Comparison of ENCODE assay signal across 8 mouse cellular contexts in the genomic region with DNA sequence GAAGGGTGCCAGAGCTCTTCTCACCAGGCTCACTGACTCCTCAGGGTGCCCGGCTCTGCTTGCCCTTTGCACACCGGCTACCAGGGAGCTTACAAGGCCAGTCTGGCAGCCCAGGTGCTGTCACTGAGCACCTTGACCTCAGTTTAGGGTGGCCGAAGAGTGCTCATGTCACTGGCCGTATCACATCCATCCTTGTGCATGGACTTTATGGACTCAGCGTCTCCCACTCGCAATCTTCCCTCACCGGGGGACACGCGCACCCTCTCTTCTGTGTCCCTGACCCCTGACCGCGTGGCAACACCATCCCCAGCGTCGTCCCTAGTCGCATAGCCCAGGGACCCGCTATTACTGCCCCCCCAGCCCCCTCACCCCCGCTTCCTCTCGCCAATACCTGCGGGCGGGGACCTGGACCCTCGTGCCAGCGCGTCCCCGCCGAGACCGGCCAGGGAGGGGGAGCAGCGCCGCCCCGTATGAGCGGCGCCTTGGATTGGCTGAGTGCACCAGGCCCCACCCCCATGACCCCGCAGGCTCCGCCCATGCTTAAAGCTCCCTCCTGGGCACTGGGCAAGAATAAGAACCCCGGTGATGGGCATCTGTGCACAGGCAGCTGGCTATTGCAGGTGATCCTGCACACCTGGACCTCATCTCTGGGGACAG. TPM values are rescaled to one million over a fixed set of nuclear protein-coding genes. Genes with fewer than 3 reads are reported as not detected.
DNase-seq lines count a peak whose midpoint lies in the region; ATAC-seq and TF ChIP-seq lines count a peak whose summit lies in the region.

No protein-coding gene starts in this region.

- H3K27me3 ChIP-seq in embryonic facial prominence, embryonic 13.5 days, result peaks cover 5% of the 10 kb centered on the region
- H3K27me3 ChIP-seq in heart, embryonic 13.5 days (replicated peaks), result peaks cover 57% of the 10 kb centered on the region
- peaks cover 4% of the 10 kb centered on the region; the same call in 1 of the 2 replicates for H3K27me3 ChIP-seq in kidney, postnatal 0 days (ENCODE audit: insufficient read depth, low read length)
- H3K27me3 ChIP-seq in liver, embryonic 16.5 days (ENCODE audit: control insufficient read depth, insufficient read depth, low read depth, low read length), result peaks cover 21% of the 10 kb centered on the region
- 0 out of 2 replicates have a peak, but pooled peaks cover 5% of the 10 kb centered on the region for H3K27me3 ChIP-seq in neural tube, embryonic 13.5 days

- WGBS in embryonic facial prominence, embryonic 13.5 days, result 8% methylated on average over 33 of the region's 33 CpGs
- 6% methylated on average over 32 of the region's 33 CpGs for WGBS in heart, embryonic 13.5 days
- WGBS in kidney, postnatal 0 days, result 5% methylated on average over 31 of the region's 33 CpGs
- WGBS in liver, embryonic 16.5 days (ENCODE audit: insufficient replicate concordance), result 7% methylated on average over 33 of the region's 33 CpGs
- 6% methylated on average over 33 of the region's 33 CpGs for WGBS in neural tube, embryonic 13.5 days

- peak; percentile 46 to 50 for DNase-seq in B cell, adult 2 months
- DNase-seq in adrenal gland, adult 18-20 months (ENCODE audit: low spot score in 2 of 2), result peak; percentile 69 to 76
- DNase-seq in kidney, postnatal 0 days (ENCODE audit: low spot score), result peak; percentile 66

- peak overlapping the region; percentile 78 for H3K9ac ChIP-seq in embryonic facial prominence, embryonic 13.5 days
- peak overlapping the region; percentile 77 for H3K9ac ChIP-seq in heart, embryonic 13.5 days
- peak overlapping the region; percentile 49; the same call in 1 of the 2 replicates for H3K9ac ChIP-seq in kidney, postnatal 0 days (ENCODE audit: low read depth, low read length)
- H3K9ac ChIP-seq in liver, embryonic 16.5 days (ENCODE audit: low read depth, low read length), result peak overlapping the region; percentile 21; the same call in 1 of the 2 replicates
- H3K9ac ChIP-seq in neural tube, embryonic 13.5 days, result peak overlapping the region; percentile 65

- no peak for TF ChIP-seq CTCF in kidney, postnatal 0 days (IDR thresholded peaks at IDR 0.05; ENCODE audit: low read depth)

- peak overlapping the region; percentile 89 for H3K4me2 ChIP-seq in embryonic facial prominence, embryonic 13.5 days
- peak overlapping the region; percentile 88 for H3K4me2 ChIP-seq in heart, embryonic 13.5 days
- H3K4me2 ChIP-seq in kidney, postnatal 0 days (ENCODE audit: low read length), result peak overlapping the region; percentile 84
- peak overlapping the region; percentile 76 for H3K4me2 ChIP-seq in liver, embryonic 16.5 days (ENCODE audit: low read depth, low read length)
- peak overlapping the region; percentile 69 for H3K4me2 ChIP-seq in neural tube, embryonic 13.5 days

- H3K4me3 ChIP-seq in embryonic facial prominence, embryonic 13.5 days, result peak overlapping the region; percentile 56
- peak overlapping the region; percentile 58 for H3K4me3 ChIP-seq in heart, embryonic 13.5 days
- H3K4me3 ChIP-seq in kidney, postnatal 0 days (replicated peaks; ENCODE audit: low read depth, low read length), result peak overlapping the region; percentile 43
- H3K4me3 ChIP-seq in liver, embryonic 16.5 days (ENCODE audit: low read depth, low read length), result peak overlapping the region; percentile 53
- peak overlapping the region; percentile 47 for H3K4me3 ChIP-seq in neural tube, embryonic 13.5 days

- H3K4me1 ChIP-seq in embryonic facial prominence, embryonic 13.5 days, result peaks cover 22% of the 10 kb centered on the region
- peaks cover 10% of the 10 kb centered on the region for H3K4me1 ChIP-seq in heart, embryonic 13.5 days
- H3K4me1 ChIP-seq in kidney, postnatal 0 days (replicated peaks; ENCODE audit: insufficient read depth, low read length), result peaks cover 11% of the 10 kb centered on the region; the same call in 1 of the 2 replicates
- peaks cover 20% of the 10 kb centered on the region for H3K4me1 ChIP-seq in liver, embryonic 16.5 days (ENCODE audit: control insufficient read depth, low read depth, low read length)
- H3K4me1 ChIP-seq in neural tube, embryonic 13.5 days (replicated peaks), result peaks cover 56% of the 10 kb centered on the region

- 0 out of 2 replicates have a peak, but pooled peaks have one; percentile 57 for ATAC-seq in embryonic facial prominence, embryonic 13.5 days (ENCODE audit: insufficient number of reproducible peaks, insufficient read depth, low FRiP score, low TSS enrichment, low read depth)
- ATAC-seq in heart, embryonic 13.5 days (ENCODE audit: extremely low read depth, insufficient number of reproducible peaks, low FRiP score, low TSS enrichment), result peak; percentile 55
- peak; percentile 50; the same call in 1 of the 2 replicates for ATAC-seq in kidney, postnatal 0 days (replicated peaks; ENCODE audit: low FRiP score, low read depth)
- peak; percentile 81 for ATAC-seq in liver, embryonic 16.5 days (ENCODE audit: low read depth)
- ATAC-seq in neural tube, embryonic 13.5 days (ENCODE audit: low read depth), result peak; percentile 75
- ATAC-seq in monocyte, adult 5-6 weeks (replicated peaks; ENCODE audit: insufficient number of reproducible peaks, low FRiP score, low TSS enrichment, poor library complexity, severe bottlenecking), result no peak

- H3K27ac ChIP-seq in embryonic facial prominence, embryonic 13.5 days, result peak overlapping the region; percentile 51; the same call in 1 of the 2 replicates
- no peak overlapping the region for H3K27ac ChIP-seq in heart, embryonic 13.5 days (replicated peaks)
- no peak overlapping the region for H3K27ac ChIP-seq in kidney, postnatal 0 days
- H3K27ac ChIP-seq in liver, embryonic 16.5 days (ENCODE audit: low read length), result no peak overlapping the region
- H3K27ac ChIP-seq in neural tube, embryonic 13.5 days (replicated peaks), result no peak overlapping the region; the same call in 1 of the 2 replicates

- H3K36me3 ChIP-seq in embryonic facial prominence, embryonic 13.5 days, result 0 out of 2 replicates have a peak, but pooled peaks cover 5% of the 10 kb centered on the region
- H3K36me3 ChIP-seq in heart, embryonic 13.5 days, result no peaks in the 10 kb centered on the region
- no peaks in the 10 kb centered on the region for H3K36me3 ChIP-seq in kidney, postnatal 0 days (ENCODE audit: insufficient read depth, low read length)
- H3K36me3 ChIP-seq in liver, embryonic 16.5 days (ENCODE audit: control insufficient read depth, insufficient read depth), result no peaks in the 10 kb centered on the region
- H3K36me3 ChIP-seq in neural tube, embryonic 13.5 days, result peaks cover 14% of the 10 kb centered on the region; the same call in 1 of the 2 replicates

- H3K9me3 ChIP-seq in embryonic facial prominence, embryonic 13.5 days, result no peaks in the 10 kb centered on the region
- no peaks in the 10 kb centered on the region for H3K9me3 ChIP-seq in heart, embryonic 13.5 days
- no peaks in the 10 kb centered on the region for H3K9me3 ChIP-seq in kidney, postnatal 0 days (replicated peaks; ENCODE audit: low read length)
- H3K9me3 ChIP-seq in liver, embryonic 16.5 days (replicated peaks; ENCODE audit: control insufficient read depth, low read length), result no peaks in the 10 kb centered on the region
- H3K9me3 ChIP-seq in neural tube, embryonic 13.5 days, result no peaks in the 10 kb centered on the region

RNA-seq across cellular contexts. Expression of a gene that starts 6.4 kb away (rescaled TPM):
- total RNA-seq in adrenal gland, adult 18-20 months (2021), result 1 to 10 TPM; 2.2 to 2.8 TPM
- polyA plus RNA-seq in embryonic facial prominence, embryonic 13.5 days (2015; fragmentation: Nextera tagmentation; extraction: Ambion mirVana), result 3.2 and 5.3 TPM in 2 replicates
- 1.5 TPM in 2 replicates for polyA plus RNA-seq in heart, embryonic 13.5 days (2015; fragmentation: Nextera tagmentation; extraction: Ambion mirVana)
- 4.2 and 5.5 TPM in 2 replicates for polyA plus RNA-seq in kidney, postnatal 0 days (2015; fragmentation: Nextera tagmentation; extraction: Ambion mirVana)
- 0.20 and 0.46 TPM in 2 replicates for polyA plus RNA-seq in liver, embryonic 16.5 days (2015; fragmentation: Nextera tagmentation; extraction: Ambion mirVana)
- 17.5 and 17.9 TPM in 2 replicates for polyA plus RNA-seq in neural tube, embryonic 13.5 days (2015; fragmentation: Nextera tagmentation; extraction: Ambion mirVana)
- not detected in 3 replicates for total RNA-seq in monocyte, adult 5-6 weeks (2017)

RNA-seq across cellular contexts. Expression of a gene that starts 17.1 kb away (rescaled TPM):
- 10 to 100 TPM; 58.9 to 59.3 TPM for total RNA-seq in adrenal gland, adult 18-20 months (2021)
- 108 and 124 TPM in 2 replicates for polyA plus RNA-seq in embryonic facial prominence, embryonic 13.5 days (2015; fragmentation: Nextera tagmentation; extraction: Ambion mirVana)
- polyA plus RNA-seq in heart, embryonic 13.5 days (2015; fragmentation: Nextera tagmentation; extraction: Ambion mirVana), result 88.5 and 89.0 TPM in 2 replicates
- 87.2 and 90.3 TPM in 2 replicates for polyA plus RNA-seq in kidney, postnatal 0 days (2015; fragmentation: Nextera tagmentation; extraction: Ambion mirVana)
- polyA plus RNA-seq in liver, embryonic 16.5 days (2015; fragmentation: Nextera tagmentation; extraction: Ambion mirVana), result 42.5 and 43.1 TPM in 2 replicates
- polyA plus RNA-seq in neural tube, embryonic 13.5 days (2015; fragmentation: Nextera tagmentation; extraction: Ambion mirVana), result 148 and 156 TPM in 2 replicates
- 32.1 to 34.0 TPM (median 32.6 TPM) in 3 replicates for total RNA-seq in monocyte, adult 5-6 weeks (2017)

RNA-seq across cellular contexts. Expression of a gene that starts 17.1 kb away (rescaled TPM):
- 1 to 10 TPM; 8.3 to 8.7 TPM for total RNA-seq in adrenal gland, adult 18-20 months (2021)
- 5.9 and 7.7 TPM in 2 replicates for polyA plus RNA-seq in embryonic facial prominence, embryonic 13.5 days (2015; fragmentation: Nextera tagmentation; extraction: Ambion mirVana)
- 1.9 and 2.4 TPM in 2 replicates for polyA plus RNA-seq in heart, embryonic 13.5 days (2015; fragmentation: Nextera tagmentation; extraction: Ambion mirVana)
- 6.8 and 7.5 TPM in 2 replicates for polyA plus RNA-seq in kidney, postnatal 0 days (2015; fragmentation: Nextera tagmentation; extraction: Ambion mirVana)
- 11.6 and 13.5 TPM in 2 replicates for polyA plus RNA-seq in liver, embryonic 16.5 days (2015; fragmentation: Nextera tagmentation; extraction: Ambion mirVana)
- polyA plus RNA-seq in neural tube, embryonic 13.5 days (2015; fragmentation: Nextera tagmentation; extraction: Ambion mirVana), result 7.8 TPM in 2 replicates
- 24.6 to 27.9 TPM (median 26.7 TPM) in 3 replicates for total RNA-seq in monocyte, adult 5-6 weeks (2017)

RNA-seq across cellular contexts. Expression of a gene that starts 35.9 kb away (rescaled TPM):
- not detected for total RNA-seq in adrenal gland, adult 18-20 months (2021)
- 0.18 and 0.32 TPM in 2 replicates for polyA plus RNA-seq in embryonic facial prominence, embryonic 13.5 days (2015; fragmentation: Nextera tagmentation; extraction: Ambion mirVana)
- 0.06 and 0.09 TPM in 2 replicates for polyA plus RNA-seq in heart, embryonic 13.5 days (2015; fragmentation: Nextera tagmentation; extraction: Ambion mirVana)
- polyA plus RNA-seq in kidney, postnatal 0 days (2015; fragmentation: Nextera tagmentation; extraction: Ambion mirVana), result 0.09 and 0.11 TPM in 2 replicates
- 0.11 TPM in 1 of 2 replicates, not detected in the other for polyA plus RNA-seq in liver, embryonic 16.5 days (2015; fragmentation: Nextera tagmentation; extraction: Ambion mirVana)
- polyA plus RNA-seq in neural tube, embryonic 13.5 days (2015; fragmentation: Nextera tagmentation; extraction: Ambion mirVana), result 1.6 TPM in 2 replicates
- total RNA-seq in monocyte, adult 5-6 weeks (2017), result not detected in 3 replicates

RNA-seq across cellular contexts. Expression of a gene that starts 40.5 kb away (rescaled TPM):
- 1,000 to 10,000 TPM; 1,253 to 1,401 TPM for total RNA-seq in adrenal gland, adult 18-20 months (2021)
- polyA plus RNA-seq in embryonic facial prominence, embryonic 13.5 days (2015; fragmentation: Nextera tagmentation; extraction: Ambion mirVana), result 4,412 and 4,959 TPM in 2 replicates
- polyA plus RNA-seq in heart, embryonic 13.5 days (2015; fragmentation: Nextera tagmentation; extraction: Ambion mirVana), result 3,040 and 3,097 TPM in 2 replicates
- 5,183 and 5,941 TPM in 2 replicates for polyA plus RNA-seq in kidney, postnatal 0 days (2015; fragmentation: Nextera tagmentation; extraction: Ambion mirVana)
- polyA plus RNA-seq in liver, embryonic 16.5 days (2015; fragmentation: Nextera tagmentation; extraction: Ambion mirVana), result 2,028 and 2,149 TPM in 2 replicates
- 2,220 and 2,572 TPM in 2 replicates for polyA plus RNA-seq in neural tube, embryonic 13.5 days (2015; fragmentation: Nextera tagmentation; extraction: Ambion mirVana)
- total RNA-seq in monocyte, adult 5-6 weeks (2017), result 1,371 to 1,607 TPM (median 1,447 TPM) in 3 replicates

Comparison
In these comparisons a context has a peak if more than half of its experiments do, and no peak if none do; other contexts are left out.
1. H3K9ac ChIP-seq: peak in every context shown above with its lines; median percentile 78 in embryonic facial prominence, embryonic 13.5 days; 77 in heart, embryonic 13.5 days; 65 in neural tube, embryonic 13.5 days; 49 in kidney, postnatal 0 days; 21 in liver, embryonic 16.5 days.